Mouse (Mus musculus) kidney, adult 18-20 months (tissue): ENCODE measurements at regions not wholly inside any gene's neighbourhood (a gene's known extent, or its start where the extent isn't known, plus 50 kb on each side); places are given as distances from the start of the nearest gene placed in this dataset.

Source experiments
- DNase-seq: peaks from one replicate; pipeline ENCODE4 v3.0.0; 2021

- DNase-seq = no peak
Observed at GRCm38 (mm10) chr14:81770421-81770820, 1786.5 kb downstream of the Olfm4 start.

DNA sequence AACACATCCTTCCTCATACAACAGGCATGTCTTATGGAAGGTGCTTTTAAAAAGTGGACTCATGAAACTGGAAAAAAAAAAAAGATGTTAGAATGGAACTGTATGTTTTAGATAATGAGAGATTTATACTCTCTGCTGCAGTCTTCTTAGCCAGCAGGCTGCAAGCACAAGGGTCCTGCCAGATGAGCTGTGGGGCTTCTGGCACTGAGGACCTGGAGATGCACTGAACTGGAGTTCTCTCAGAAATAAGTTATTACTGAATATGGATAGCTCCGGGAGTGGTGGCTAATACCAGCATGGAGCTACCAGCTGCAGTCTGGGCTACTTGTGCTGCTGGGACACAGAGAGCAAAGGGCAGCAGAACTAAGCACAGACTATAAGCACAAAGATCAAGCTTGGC lies 1787.9 kb downstream of the Olfm4 start:
- no peak for DNase-seq

DNA sequence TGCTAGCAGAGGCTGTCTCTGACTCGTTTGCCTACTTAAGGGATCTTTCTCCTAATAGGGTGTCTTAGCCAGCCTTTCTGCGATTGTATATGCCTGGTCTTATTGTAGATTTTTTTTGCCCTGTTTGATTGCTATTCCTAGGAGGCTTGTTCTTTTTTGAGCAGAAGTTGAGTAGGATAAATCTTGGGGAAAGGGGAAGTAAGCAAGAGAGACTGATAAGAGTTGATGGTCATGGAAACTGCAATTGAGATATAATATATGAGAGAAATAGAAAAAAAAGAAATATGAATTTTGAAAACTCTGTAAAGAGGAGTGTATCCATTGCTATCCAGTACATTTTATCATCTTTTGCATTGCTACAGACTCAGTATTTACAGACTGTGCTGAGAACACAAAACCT lies 1805.0 kb downstream of the Olfm4 start:
- no peak for DNase-seq

GRCm38 (mm10) chr14:81823786-81824185 lies 1839.9 kb downstream of the Olfm4 start:
- DNase-seq = peak; percentile 2

DNA sequence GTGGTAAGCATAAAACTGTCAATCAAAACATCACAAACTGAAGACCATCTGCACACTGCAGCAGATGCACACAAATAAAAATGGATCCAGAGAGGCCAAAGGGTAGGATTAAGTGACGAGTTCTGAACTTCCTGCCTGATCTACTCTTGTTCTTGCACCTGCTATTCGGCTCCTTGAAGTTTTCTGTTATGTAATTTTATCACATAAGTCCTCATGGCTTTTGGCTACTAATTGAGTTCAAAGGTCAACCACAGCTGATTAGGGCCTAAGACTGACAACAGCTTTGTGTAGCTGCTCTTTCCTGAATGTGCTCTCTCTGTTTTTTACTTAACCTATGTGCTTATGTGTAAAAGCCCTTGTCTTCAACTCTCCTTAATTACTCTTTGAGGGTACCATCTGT lies 1874.7 kb downstream of the Olfm4 start:
- DNase-seq = no peak

DNA sequence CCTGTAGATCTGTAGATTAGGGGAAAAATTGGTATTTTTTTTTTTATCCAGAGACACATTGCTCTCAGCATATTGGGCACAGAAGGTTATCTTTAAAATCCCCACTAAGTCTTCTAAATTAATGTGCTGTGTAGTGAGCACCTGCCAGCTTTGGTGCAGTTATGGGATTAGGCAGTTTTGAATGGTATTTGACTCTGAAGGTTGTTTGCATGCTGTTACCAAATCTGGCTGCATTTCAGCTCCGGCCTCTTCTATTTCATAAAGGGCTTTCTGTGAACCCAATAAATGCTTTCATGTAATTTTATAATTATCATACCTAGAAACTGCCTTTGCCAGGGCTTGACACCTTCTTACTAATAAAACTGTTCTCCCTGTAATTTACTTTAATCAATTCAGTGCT lies 1886.5 kb downstream of the Olfm4 start:
- DNase-seq = no peak
